Mouse (Mus musculus): Measurements from ENCODE around the gene Mid1.

Gene Mid1

GRCm38 (mm10) chrX:169685131-169685530 lies at the start of gene Mid1:
TSS of gene Mid1 (plus strand) at chrX:169685199.
- ChIA-PET CTCF (no interaction called here), POLR2A (interaction anchor here in 1 of 4 experiments (0.7 kb wide), 1 partner anchor 240 kb away, joined by 4 read pairs; no protein-coding TSS in a partner anchor)

- ChIA-PET POLR2A (no interaction called here), CTCF (no interaction called here)
These were observed 11.9 kb upstream of the Mid1 start for GRCm38 (mm10) chrX:169673056-169673455.

GRCm38 (mm10) chrX:169676313-169676712 lies 8.7 kb upstream of the Mid1 start:
- ChIA-PET CTCF (no interaction called here), POLR2A (no interaction called here)

- CTCF ChIA-PET: no interaction called here
- POLR2A ChIA-PET: no interaction called here
These were observed 732 bp downstream of the Mid1 start for GRCm38 (mm10) chrX:169685731-169686130.

GRCm38 (mm10) chrX:169691217-169691616 lies 6.2 kb downstream of the Mid1 start:
- ChIA-PET POLR2A (interaction anchor here in 1 of 4 experiments (0.5 kb wide), 1 partner anchor 15 kb away, joined by 3 read pairs; no protein-coding TSS in a partner anchor), CTCF (no interaction called here)

GRCm38 (mm10) chrX:169691675-169692074 lies 6.7 kb downstream of the Mid1 start:
- ChIA-PET CTCF (no interaction called here), POLR2A (interaction anchor here in 1 of 4 experiments (0.5 kb wide), 1 partner anchor 14 kb away, joined by 3 read pairs; no protein-coding TSS in a partner anchor)

DNA sequence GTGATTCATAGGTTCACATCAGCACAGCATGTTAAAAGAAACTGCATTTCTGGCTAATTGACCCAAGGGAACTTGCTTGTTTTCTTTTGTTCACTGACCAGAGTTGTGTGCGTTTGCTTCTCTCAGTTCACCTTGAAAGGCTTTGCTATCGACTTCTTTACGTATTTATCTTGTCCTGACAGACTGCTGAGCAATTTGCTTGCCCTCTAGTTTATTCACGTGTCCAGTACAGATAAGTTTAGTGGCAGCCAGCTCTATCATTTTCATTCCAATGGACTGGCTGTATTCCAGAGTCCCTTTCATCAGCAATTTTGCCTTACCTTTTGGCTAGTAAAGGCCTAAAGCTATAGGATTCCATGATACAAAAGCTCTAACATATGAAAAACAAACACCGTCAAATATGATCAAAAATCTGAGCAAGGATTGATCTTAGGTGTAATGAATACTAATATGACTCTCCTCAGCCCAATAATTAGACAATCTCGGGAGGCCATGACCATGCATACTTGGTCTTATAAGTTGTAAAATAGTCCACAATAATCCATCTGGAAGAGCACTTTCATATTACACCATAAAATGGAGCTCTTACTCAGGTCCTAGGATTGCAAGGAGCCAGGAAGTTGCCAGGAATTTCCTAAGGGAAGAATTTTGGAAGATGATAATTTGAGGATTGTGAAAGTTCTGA lies 7.4 kb downstream of the Mid1 start:
- ChIA-PET POLR2A (no interaction called here), CTCF (no interaction called here)

GRCm38 (mm10) chrX:169704016-169704602 lies 19.1 kb downstream of the Mid1 start:
- POLR2A ChIA-PET: no interaction called here

GRCm38 (mm10) chrX:169723511-169723910 lies 38.5 kb downstream of the Mid1 start:
- POLR2A ChIA-PET: no interaction called here
- CTCF ChIA-PET: no interaction called here

More at GRCm38 (mm10) chrX:169704016-169704602, 19.1 kb downstream of the Mid1 start:
- CTCF ChIA-PET: no interaction called here

DNA sequence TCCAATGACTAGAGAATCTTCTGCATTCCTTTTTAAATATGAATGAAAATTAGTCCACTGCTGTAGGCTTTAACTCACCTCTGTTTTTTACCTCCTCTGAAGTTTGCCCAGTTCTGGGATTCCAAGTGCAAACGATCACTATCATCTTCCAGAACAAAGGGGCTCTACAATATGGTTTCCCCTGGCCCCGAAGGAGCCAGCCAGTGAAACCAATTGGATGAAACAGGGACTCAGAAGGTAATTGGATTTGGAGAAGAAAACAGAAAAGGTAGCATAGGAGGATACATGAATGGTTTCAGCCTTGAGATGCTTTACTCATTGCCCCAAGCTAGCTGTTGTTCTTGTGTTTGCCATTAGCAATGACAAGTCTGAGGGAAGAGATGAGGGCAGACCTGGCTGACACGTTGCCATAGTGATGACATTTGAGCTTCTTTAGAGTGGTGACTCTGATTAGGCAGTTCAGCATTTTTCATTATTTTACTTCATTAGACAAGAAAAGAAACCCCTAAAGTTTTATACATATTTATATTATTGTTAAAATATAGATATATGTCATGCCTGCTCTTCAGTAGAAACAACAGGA lies 50.5 kb downstream of the Mid1 start:
- ChIA-PET POLR2A (no interaction called here), CTCF (no interaction called here)

DNA sequence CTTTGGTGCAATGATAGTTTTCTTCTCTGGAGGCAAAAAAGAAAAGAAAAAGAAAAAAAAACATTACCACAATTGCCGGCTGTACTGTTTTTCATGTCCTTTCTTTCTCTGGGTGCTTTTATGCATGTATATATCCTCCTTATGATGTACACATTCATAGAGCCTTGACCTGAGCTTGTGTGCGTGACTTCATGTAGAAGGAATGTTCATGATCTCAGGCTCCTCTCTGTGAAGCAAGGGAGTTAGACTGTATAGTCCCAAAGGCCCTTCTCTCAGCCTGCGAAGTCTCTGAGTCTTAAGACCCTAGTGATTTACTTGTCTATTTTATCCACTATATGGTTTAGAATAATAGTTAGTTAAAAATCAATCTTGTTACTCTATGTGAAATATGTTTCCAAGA lies 73.0 kb downstream of the Mid1 start:
- ChIA-PET CTCF (no interaction called here), POLR2A (no interaction called here)

GRCm38 (mm10) chrX:169779535-169779934 lies 94.5 kb downstream of the Mid1 start, which contains the start of gene 4933400A11Rik:
TSS of gene 4933400A11Rik (minus strand) at chrX:169779635.
- POLR2A ChIA-PET: no interaction called here
- CTCF ChIA-PET: no interaction called here

GRCm38 (mm10) chrX:169789702-169790101 lies 104.7 kb downstream of the Mid1 start:
- ChIA-PET POLR2A (no interaction called here), CTCF (no interaction called here)

GRCm38 (mm10) chrX:169792879-169793278 lies 107.9 kb downstream of the Mid1 start:
- POLR2A ChIA-PET: no interaction called here

DNA sequence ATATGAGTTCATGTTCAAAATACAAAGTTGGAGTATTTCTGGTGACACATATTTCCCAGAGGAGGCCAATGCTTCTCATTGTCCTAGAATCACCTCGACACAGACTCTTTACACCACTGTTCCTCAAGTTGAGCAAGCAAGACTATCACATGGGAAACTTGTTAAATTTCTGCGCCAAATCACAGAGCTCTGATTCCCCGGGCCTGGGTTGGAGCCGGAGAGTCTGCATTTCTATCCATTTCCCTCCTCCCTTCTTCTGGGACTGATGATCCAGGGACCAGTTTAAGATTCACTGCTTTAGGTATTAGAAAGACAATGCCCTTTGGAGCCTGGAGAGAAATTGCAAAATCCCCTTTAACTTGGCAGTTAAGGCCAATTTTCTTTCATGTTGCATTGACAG lies 109.4 kb downstream of the Mid1 start:
- POLR2A ChIA-PET: interaction anchor here in 1 of 4 experiments (1.0 kb wide), 1 partner anchor 11 kb away, joined by 4 read pairs; no protein-coding TSS in a partner anchor
- CTCF ChIA-PET: no interaction called here

More at GRCm38 (mm10) chrX:169792879-169793278, 107.9 kb downstream of the Mid1 start:
- CTCF ChIA-PET: no interaction called here

- CTCF ChIA-PET: no interaction called here
- POLR2A ChIA-PET: interaction anchor here in 1 of 4 experiments (1.0 kb wide), 1 partner anchor 12 kb away, joined by 4 read pairs; no protein-coding TSS in a partner anchor
These were observed 109.9 kb downstream of the Mid1 start for GRCm38 (mm10) chrX:169794831-169795311.

DNA sequence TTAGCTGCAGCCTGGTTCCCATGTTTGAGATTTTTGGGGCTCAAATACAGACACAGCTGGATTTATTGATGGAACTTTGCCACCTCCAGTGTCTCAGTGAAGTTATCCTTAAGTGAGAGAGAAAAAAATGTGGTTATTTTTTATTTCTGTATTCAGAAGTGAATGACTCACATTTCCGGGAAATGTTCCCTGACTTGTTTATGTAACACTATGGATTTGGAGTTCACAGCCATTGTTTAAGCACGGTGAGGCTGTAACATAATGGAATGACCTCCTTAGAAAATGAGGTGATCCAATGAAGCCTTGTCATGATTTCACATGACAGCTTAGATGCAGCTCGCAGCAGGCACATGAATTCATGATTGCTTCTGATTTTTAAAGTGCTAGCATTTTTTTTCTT lies 112.1 kb downstream of the Mid1 start:
- ChIA-PET CTCF (no interaction called here), POLR2A (no interaction called here)

- ChIA-PET CTCF (interaction anchor here in 1 of 4 experiments (0.6 to 0.8 kb wide), 2 partner anchors 21 to 549 kb away, joined by 4 read pairs; no protein-coding TSS in a partner anchor), POLR2A (interaction anchor here in 2 of 4 experiments (0.6 to 0.9 kb wide), 2 partner anchors 80 to 763 kb away, joined by 4 to 5 read pairs; no protein-coding TSS in a partner anchor)
These were observed 114.1 kb downstream of the Mid1 start for GRCm38 (mm10) chrX:169798987-169799680.

DNA sequence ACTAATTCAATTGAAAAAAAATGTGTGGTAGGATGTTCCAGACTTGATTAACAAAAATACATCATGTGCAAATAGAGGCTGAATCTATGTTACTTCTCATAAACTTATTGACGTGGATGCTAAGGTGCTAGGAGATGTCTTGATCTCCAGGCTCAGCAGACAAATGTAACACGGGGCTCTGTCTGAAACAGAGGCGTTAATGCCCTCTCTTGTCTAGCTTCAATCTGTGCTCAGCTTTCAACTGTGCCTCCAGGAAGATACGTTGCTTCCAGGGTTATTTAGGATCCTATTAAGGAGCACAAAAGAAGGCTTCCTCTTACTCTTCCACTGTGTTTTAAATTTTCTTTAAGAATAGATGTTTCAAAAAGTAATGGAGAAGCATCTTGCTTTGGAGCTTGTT lies 115.2 kb downstream of the Mid1 start:
- CTCF ChIA-PET: no interaction called here

DNA sequence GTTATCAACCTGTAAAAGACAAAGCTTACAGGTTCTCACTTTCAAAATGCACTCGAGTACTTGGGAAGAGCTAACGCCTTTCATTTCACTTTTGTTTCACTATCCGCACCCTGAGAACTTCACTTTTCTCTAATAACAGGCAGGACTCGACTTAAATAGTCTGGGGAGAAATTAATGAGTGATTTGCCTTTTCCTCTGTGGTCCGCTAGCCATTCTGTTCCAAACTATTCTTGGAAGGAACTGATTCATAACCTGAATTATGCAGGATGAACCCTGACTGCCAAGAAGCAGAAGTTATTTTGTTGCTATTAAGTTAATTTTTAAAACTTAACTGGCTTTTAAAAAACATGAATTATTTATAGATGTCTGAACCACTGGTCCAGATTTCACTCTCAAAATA lies 120.8 kb downstream of the Mid1 start:
- ChIA-PET CTCF (no interaction called here), POLR2A (no interaction called here)

More for the DNA sequence above, 115.2 kb downstream of the Mid1 start:
- POLR2A ChIA-PET: no interaction called here

Data from embryonic stem cell, embryonic (primary cell).